Mouse (Mus musculus): ENCODE data around the gene Dnah6. TPM values are rescaled to one million over a fixed set of nuclear protein-coding genes. Genes with fewer than 3 reads are reported as not detected.

Gene Dnah6
- polyA plus RNA-seq, 1 experiment from 2014 or later: 0.09 TPM

- 81% methylated on average over 6 of the region's 6 CpGs for WGBS
- H3K9me3 ChIP-seq (ENCODE audit: control insufficient read depth, low read depth, low read length): no peaks in the 10 kb centered on the region
- no peaks in the 10 kb centered on the region for H3K27me3 ChIP-seq (ENCODE audit: control insufficient read depth, insufficient read depth, low read length)
- H3K36me3 ChIP-seq (ENCODE audit: control insufficient read depth, insufficient read depth, low read length): no peaks in the 10 kb centered on the region
- no peak for ATAC-seq (ENCODE audit: insufficient number of reproducible peaks, insufficient read depth, low FRiP score, low read depth)
- H3K4me2 ChIP-seq (replicated peaks; ENCODE audit: low read depth, low read length): no peak overlapping the region
- no peak overlapping the region for H3K4me3 ChIP-seq (ENCODE audit: low read depth, low read length)
- H3K27ac ChIP-seq (ENCODE audit: low read length): no peak overlapping the region
- H3K4me1 ChIP-seq (ENCODE audit: control insufficient read depth, insufficient read depth, low read length): no peaks in the 10 kb centered on the region
- no peak overlapping the region for H3K9ac ChIP-seq (replicated peaks; ENCODE audit: low read depth, low read length)
These were observed 30.7 kb downstream of the Dnah6 start for GRCm38 (mm10) chr6:73190756-73191155.

GRCm38 (mm10) chr6:73184276-73184675 is 37.2 kb downstream of the Dnah6 start:
- ATAC-seq (ENCODE audit: insufficient number of reproducible peaks, insufficient read depth, low FRiP score, low read depth): no peak
- Histone ChIP-seq H3K4me2 (replicated peaks; ENCODE audit: low read depth, low read length) (no peak overlapping the region), H3K27ac (ENCODE audit: low read length) (no peak overlapping the region), H3K9me3 (ENCODE audit: control insufficient read depth, low read depth, low read length) (no peaks in the 10 kb centered on the region), H3K27me3 (ENCODE audit: control insufficient read depth, insufficient read depth, low read length) (no peaks in the 10 kb centered on the region), H3K4me3 (ENCODE audit: low read depth, low read length) (no peak overlapping the region), H3K36me3 (ENCODE audit: control insufficient read depth, insufficient read depth, low read length) (no peaks in the 10 kb centered on the region), H3K4me1 (ENCODE audit: control insufficient read depth, insufficient read depth, low read length) (0 out of 2 replicates have a peak, but pooled peaks cover 3% of the 10 kb centered on the region), H3K9ac (replicated peaks; ENCODE audit: low read depth, low read length) (no peak overlapping the region)
- WGBS: 79% methylated on average over 5 of the region's 5 CpGs

- Histone ChIP-seq H3K4me3 (ENCODE audit: low read depth, low read length) (no peak overlapping the region), H3K9ac (replicated peaks; ENCODE audit: low read depth, low read length) (no peak overlapping the region), H3K27me3 (ENCODE audit: control insufficient read depth, insufficient read depth, low read length) (no peaks in the 10 kb centered on the region), H3K9me3 (ENCODE audit: control insufficient read depth, low read depth, low read length) (no peaks in the 10 kb centered on the region), H3K36me3 (ENCODE audit: control insufficient read depth, insufficient read depth, low read length) (no peaks in the 10 kb centered on the region), H3K27ac (ENCODE audit: low read length) (no peak overlapping the region), H3K4me2 (replicated peaks; ENCODE audit: low read depth, low read length) (no peak overlapping the region), H3K4me1 (ENCODE audit: control insufficient read depth, insufficient read depth, low read length) (0 out of 2 replicates have a peak, but pooled peaks cover 3% of the 10 kb centered on the region)
- ATAC-seq (ENCODE audit: insufficient number of reproducible peaks, insufficient read depth, low FRiP score, low read depth): no peak
- WGBS: 56% methylated on average over 3 of the region's 3 CpGs
These were observed 38.5 kb downstream of the Dnah6 start for GRCm38 (mm10) chr6:73182987-73183386.

GRCm38 (mm10) chr6:73182410-73182809 is 39.0 kb downstream of the Dnah6 start:
- WGBS: 37% methylated on average over 3 of the region's 3 CpGs
- H3K9me3 ChIP-seq (ENCODE audit: control insufficient read depth, low read depth, low read length): no peaks in the 10 kb centered on the region

GRCm38 (mm10) chr6:73182006-73182405 is 39.4 kb downstream of the Dnah6 start:
- Histone ChIP-seq H3K9ac (replicated peaks; ENCODE audit: low read depth, low read length) (no peak overlapping the region), H3K4me2 (replicated peaks; ENCODE audit: low read depth, low read length) (no peak overlapping the region), H3K27me3 (ENCODE audit: control insufficient read depth, insufficient read depth, low read length) (no peaks in the 10 kb centered on the region), H3K36me3 (ENCODE audit: control insufficient read depth, insufficient read depth, low read length) (no peaks in the 10 kb centered on the region), H3K9me3 (ENCODE audit: control insufficient read depth, low read depth, low read length) (no peaks in the 10 kb centered on the region), H3K4me1 (ENCODE audit: control insufficient read depth, insufficient read depth, low read length) (0 out of 2 replicates have a peak, but pooled peaks cover 3% of the 10 kb centered on the region), H3K27ac (ENCODE audit: low read length) (no peak overlapping the region), H3K4me3 (ENCODE audit: low read depth, low read length) (no peak overlapping the region)
- ATAC-seq (ENCODE audit: insufficient number of reproducible peaks, insufficient read depth, low FRiP score, low read depth): no peak
- WGBS: 58% methylated on average over 4 of the region's 4 CpGs

More at GRCm38 (mm10) chr6:73182410-73182809, 39.0 kb downstream of the Dnah6 start:
- no peak overlapping the region for H3K4me2 ChIP-seq (replicated peaks; ENCODE audit: low read depth, low read length)
- ATAC-seq (ENCODE audit: insufficient number of reproducible peaks, insufficient read depth, low FRiP score, low read depth): no peak
- 0 out of 2 replicates have a peak, but pooled peaks cover 3% of the 10 kb centered on the region for H3K4me1 ChIP-seq (ENCODE audit: control insufficient read depth, insufficient read depth, low read length)
- H3K4me3 ChIP-seq (ENCODE audit: low read depth, low read length): no peak overlapping the region
- H3K36me3 ChIP-seq (ENCODE audit: control insufficient read depth, insufficient read depth, low read length): no peaks in the 10 kb centered on the region
- H3K27ac ChIP-seq (ENCODE audit: low read length): no peak overlapping the region
- no peaks in the 10 kb centered on the region for H3K27me3 ChIP-seq (ENCODE audit: control insufficient read depth, insufficient read depth, low read length)
- H3K9ac ChIP-seq (replicated peaks; ENCODE audit: low read depth, low read length): no peak overlapping the region

- Histone ChIP-seq H3K9me3 (ENCODE audit: control insufficient read depth, low read depth, low read length) (no peaks in the 10 kb centered on the region), H3K9ac (replicated peaks; ENCODE audit: low read depth, low read length) (no peak overlapping the region), H3K27ac (ENCODE audit: low read length) (no peak overlapping the region), H3K4me3 (ENCODE audit: low read depth, low read length) (no peak overlapping the region), H3K36me3 (ENCODE audit: control insufficient read depth, insufficient read depth, low read length) (no peaks in the 10 kb centered on the region), H3K4me2 (replicated peaks; ENCODE audit: low read depth, low read length) (no peak overlapping the region), H3K27me3 (ENCODE audit: control insufficient read depth, insufficient read depth, low read length) (no peaks in the 10 kb centered on the region), H3K4me1 (ENCODE audit: control insufficient read depth, insufficient read depth, low read length) (no peaks in the 10 kb centered on the region)
- no peak for ATAC-seq (ENCODE audit: insufficient number of reproducible peaks, insufficient read depth, low FRiP score, low read depth)
- 54% methylated on average over 3 of the region's 3 CpGs for WGBS
These were observed 46.3 kb downstream of the Dnah6 start for GRCm38 (mm10) chr6:73175156-73175555.

- Histone ChIP-seq H3K27ac (ENCODE audit: low read length) (no peak overlapping the region), H3K4me3 (ENCODE audit: low read depth, low read length) (no peak overlapping the region), H3K4me1 (ENCODE audit: control insufficient read depth, insufficient read depth, low read length) (no peaks in the 10 kb centered on the region), H3K36me3 (ENCODE audit: control insufficient read depth, insufficient read depth, low read length) (no peaks in the 10 kb centered on the region), H3K9ac (replicated peaks; ENCODE audit: low read depth, low read length) (no peak overlapping the region), H3K27me3 (ENCODE audit: control insufficient read depth, insufficient read depth, low read length) (no peaks in the 10 kb centered on the region), H3K9me3 (ENCODE audit: control insufficient read depth, low read depth, low read length) (no peaks in the 10 kb centered on the region), H3K4me2 (replicated peaks; ENCODE audit: low read depth, low read length) (no peak overlapping the region)
- WGBS: 81% methylated on average over 3 of the region's 3 CpGs
- no peak for ATAC-seq (ENCODE audit: insufficient number of reproducible peaks, insufficient read depth, low FRiP score, low read depth)
These were observed 54.2 kb downstream of the Dnah6 start for GRCm38 (mm10) chr6:73167230-73167629.

- Histone ChIP-seq H3K36me3 (ENCODE audit: control insufficient read depth, insufficient read depth, low read length) (no peaks in the 10 kb centered on the region), H3K4me1 (ENCODE audit: control insufficient read depth, insufficient read depth, low read length) (no peaks in the 10 kb centered on the region), H3K9ac (replicated peaks; ENCODE audit: low read depth, low read length) (no peak overlapping the region), H3K27me3 (ENCODE audit: control insufficient read depth, insufficient read depth, low read length) (no peaks in the 10 kb centered on the region), H3K9me3 (ENCODE audit: control insufficient read depth, low read depth, low read length) (no peaks in the 10 kb centered on the region), H3K4me3 (ENCODE audit: low read depth, low read length) (no peak overlapping the region), H3K4me2 (replicated peaks; ENCODE audit: low read depth, low read length) (no peak overlapping the region), H3K27ac (ENCODE audit: low read length) (no peak overlapping the region)
- WGBS: 85% methylated on average over 1 of the region's 1 CpGs
- no peak for ATAC-seq (ENCODE audit: insufficient number of reproducible peaks, insufficient read depth, low FRiP score, low read depth)
These were observed 58.5 kb downstream of the Dnah6 start for GRCm38 (mm10) chr6:73162958-73163357.

- Histone ChIP-seq H3K36me3 (ENCODE audit: control insufficient read depth, insufficient read depth, low read length) (no peaks in the 10 kb centered on the region), H3K4me2 (replicated peaks; ENCODE audit: low read depth, low read length) (no peak overlapping the region), H3K27me3 (ENCODE audit: control insufficient read depth, insufficient read depth, low read length) (no peaks in the 10 kb centered on the region), H3K4me1 (ENCODE audit: control insufficient read depth, insufficient read depth, low read length) (no peaks in the 10 kb centered on the region), H3K9ac (replicated peaks; ENCODE audit: low read depth, low read length) (no peak overlapping the region), H3K4me3 (ENCODE audit: low read depth, low read length) (no peak overlapping the region), H3K27ac (ENCODE audit: low read length) (no peak overlapping the region), H3K9me3 (ENCODE audit: control insufficient read depth, low read depth, low read length) (no peaks in the 10 kb centered on the region)
- 84% methylated on average over 4 of the region's 4 CpGs for WGBS
- no peak for ATAC-seq (ENCODE audit: insufficient number of reproducible peaks, insufficient read depth, low FRiP score, low read depth)
These were observed 60.1 kb downstream of the Dnah6 start for GRCm38 (mm10) chr6:73161338-73161737.
